Mouse (Mus musculus) lung, postnatal 10 days (tissue): ENCODE results near the gene Apobec1.
"Not testable (repeated sequence)": the region's sequence is repeated elsewhere in the genome, so short reads cannot be mapped to it uniquely, and the experiment has no call there.

Experiments used
- DNase-seq: peaks from one replicate; pipeline ENCODE4 v3.0.0; 2021

The Apobec1 gene

GRCm38 (mm10) chr6:122602242-122602991 lies at the start of gene Apobec1:
Gene Apobec1 (minus strand): TSS chr6:122602444.
- peak; percentile 87 for DNase-seq

GRCm38 (mm10) chr6:122650398-122650980 lies 48.2 kb upstream of the Apobec1 start:
- no peak for DNase-seq

- no peak for DNase-seq
These were observed 47.7 kb upstream of the Apobec1 start for GRCm38 (mm10) chr6:122649903-122650302.

GRCm38 (mm10) chr6:122644196-122644595 lies 42.0 kb upstream of the Apobec1 start:
- DNase-seq: not testable (repeated sequence)

GRCm38 (mm10) chr6:122637566-122637965 lies 35.3 kb upstream of the Apobec1 start:
- not testable (repeated sequence) for DNase-seq

- DNase-seq: no peak
These were observed 34.4 kb upstream of the Apobec1 start for GRCm38 (mm10) chr6:122636666-122637065.

- DNase-seq: peak; percentile 10
These were observed 33.1 kb upstream of the Apobec1 start for GRCm38 (mm10) chr6:122635315-122635714.

GRCm38 (mm10) chr6:122633411-122633810 lies 31.2 kb upstream of the Apobec1 start:
- DNase-seq: peak; percentile 51

- no peak for DNase-seq
These were observed 25.3 kb upstream of the Apobec1 start for GRCm38 (mm10) chr6:122627469-122628108.

GRCm38 (mm10) chr6:122626110-122626509 lies 23.9 kb upstream of the Apobec1 start, which contains the start of gene Dppa3:
Gene Dppa3 (plus strand): TSS chr6:122626410.
- DNase-seq: no peak

GRCm38 (mm10) chr6:122625156-122625555 lies 22.9 kb upstream of the Apobec1 start:
- DNase-seq: no peak

GRCm38 (mm10) chr6:122624480-122624879 lies 22.2 kb upstream of the Apobec1 start:
- DNase-seq: no peak

- DNase-seq: no peak
These were observed 18.8 kb upstream of the Apobec1 start for GRCm38 (mm10) chr6:122621066-122621465.

GRCm38 (mm10) chr6:122616022-122616421 lies 13.8 kb upstream of the Apobec1 start:
- DNase-seq: no peak

- peak; percentile 11 for DNase-seq
These were observed 11.8 kb upstream of the Apobec1 start for GRCm38 (mm10) chr6:122614047-122614446.

GRCm38 (mm10) chr6:122612426-122612825 lies 10.2 kb upstream of the Apobec1 start:
- DNase-seq: no peak

GRCm38 (mm10) chr6:122609771-122610170 lies 7.5 kb upstream of the Apobec1 start, which contains the start of gene Gdf3:
Gene Gdf3 (minus strand): TSS chr6:122610087.
- DNase-seq: no peak

- DNase-seq: no peak
These were observed 7.1 kb upstream of the Apobec1 start for GRCm38 (mm10) chr6:122609377-122609728.

- no peak for DNase-seq
These were observed 6.5 kb upstream of the Apobec1 start for GRCm38 (mm10) chr6:122608434-122609376.

GRCm38 (mm10) chr6:122607700-122608099 lies 5.5 kb upstream of the Apobec1 start:
- no peak for DNase-seq

GRCm38 (mm10) chr6:122606661-122607060 lies 4.4 kb upstream of the Apobec1 start:
- DNase-seq: no peak

GRCm38 (mm10) chr6:122605483-122605882 lies 3.2 kb upstream of the Apobec1 start:
- no peak for DNase-seq

- DNase-seq: no peak
These were observed 2.0 kb upstream of the Apobec1 start for GRCm38 (mm10) chr6:122604260-122604659.
